Mouse (Mus musculus): ENCODE results near the gene A930018P22Rik.
"Not testable (repeated sequence)": the region's sequence is repeated elsewhere in the genome, so short reads cannot be mapped to it uniquely, and the experiment has no call there.

The A930018P22Rik gene

GRCm38 (mm10) chr2:104122505-104123378 is at the start of gene A930018P22Rik:
TSS of gene A930018P22Rik (plus strand) at chr2:104122769.
- DNase-seq (ENCODE audit: low spot score), result peak; percentile 98

DNA sequence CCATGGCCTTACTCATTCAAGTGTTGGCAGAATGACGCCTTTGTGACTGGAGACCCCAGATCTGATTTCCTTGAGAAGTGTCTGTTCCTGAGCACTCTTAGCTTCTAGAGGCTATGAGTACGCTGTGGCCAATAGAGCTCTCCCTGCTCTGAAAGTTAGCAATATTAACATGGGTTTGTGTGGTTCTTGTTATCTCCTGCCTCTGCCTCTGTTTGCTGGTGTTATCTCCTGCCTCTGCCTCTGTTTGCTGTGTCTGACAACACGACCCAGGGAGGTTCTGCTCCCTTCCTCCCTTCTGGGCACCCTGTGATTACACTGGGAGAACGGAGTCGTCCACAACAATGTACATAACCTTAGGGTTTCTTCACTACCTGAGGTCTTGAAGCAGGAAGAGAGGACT is 44.3 kb upstream of the A930018P22Rik start:
- not testable (repeated sequence) for DNase-seq (ENCODE audit: low spot score)

DNA sequence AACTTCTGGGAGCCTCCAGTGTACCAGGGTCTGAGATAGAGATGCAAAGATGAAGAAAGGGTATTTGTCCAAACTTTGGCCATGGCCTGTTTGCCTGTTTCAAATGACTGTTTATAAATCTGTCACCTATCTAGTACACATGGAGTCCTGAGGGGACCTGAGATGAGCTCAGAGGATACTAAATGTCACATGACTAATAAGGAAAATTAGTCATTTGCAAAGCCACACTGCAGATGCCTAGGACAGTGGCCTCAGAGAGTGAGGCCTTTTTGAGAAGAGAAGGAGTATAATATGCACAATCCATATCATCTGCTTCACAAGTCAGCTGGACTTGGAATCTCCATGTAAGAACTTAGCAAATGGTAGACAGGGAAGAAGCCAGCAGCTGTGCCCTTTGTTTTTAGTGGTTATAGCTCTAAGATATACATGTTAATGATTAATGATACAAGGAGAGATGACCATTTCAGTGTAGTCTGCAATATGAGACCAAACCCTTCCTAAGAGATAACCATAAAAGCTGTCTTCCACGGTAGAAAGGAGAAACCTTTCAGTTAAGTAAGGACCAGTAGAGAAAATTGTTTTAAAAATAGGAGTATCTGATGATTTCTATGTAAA is 41.0 kb upstream of the A930018P22Rik start:
- not testable (repeated sequence) for DNase-seq (ENCODE audit: low spot score)

GRCm38 (mm10) chr2:104082474-104082873 is 40.1 kb upstream of the A930018P22Rik start:
- DNase-seq (ENCODE audit: low spot score), result no peak

DNA sequence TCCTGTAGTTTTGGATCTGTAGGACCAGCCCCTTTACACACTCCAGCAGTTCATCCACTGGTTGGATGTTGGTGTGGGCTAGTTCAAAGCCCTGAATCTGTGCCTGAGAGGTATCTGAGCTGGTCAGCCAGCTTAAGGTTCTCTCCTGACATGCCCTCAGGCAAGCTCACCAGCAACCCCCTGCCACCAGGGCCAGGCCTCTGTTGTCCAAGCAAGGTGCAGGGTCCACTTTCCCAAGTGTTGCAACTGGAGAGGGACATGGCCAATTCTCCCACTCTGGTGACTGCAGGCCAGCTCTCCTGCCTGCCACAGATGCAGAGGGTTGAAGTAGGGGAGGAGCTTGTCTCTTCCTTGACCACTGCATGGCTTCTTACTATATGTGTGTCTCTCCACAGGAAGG is 38.5 kb upstream of the A930018P22Rik start:
- DNase-seq (ENCODE audit: low spot score), result not testable (repeated sequence)

GRCm38 (mm10) chr2:104087562-104087961 is 35.0 kb upstream of the A930018P22Rik start:
- DNase-seq (ENCODE audit: low spot score), result not testable (repeated sequence)

DNA sequence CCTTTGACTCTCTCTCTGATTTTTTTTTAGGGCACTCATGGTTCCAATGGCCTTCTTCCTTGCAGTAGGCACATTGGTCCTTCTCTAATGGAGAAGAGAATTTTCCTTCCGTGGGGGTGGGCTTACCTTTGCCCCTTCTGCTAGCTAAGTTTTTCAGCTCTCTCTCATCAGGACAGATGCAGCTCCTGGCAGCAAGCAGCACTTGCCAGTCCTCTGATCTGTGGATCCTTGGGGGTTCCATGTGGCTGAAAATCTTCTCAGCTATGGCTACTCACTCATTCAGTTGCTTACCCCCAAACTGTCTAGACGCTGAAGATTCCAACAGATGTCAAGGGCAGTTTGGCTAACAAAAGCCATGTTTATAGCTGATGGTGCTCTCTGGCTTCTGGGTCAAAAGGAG is 29.3 kb upstream of the A930018P22Rik start:
- no peak for DNase-seq (ENCODE audit: low spot score)

GRCm38 (mm10) chr2:104095741-104096213 is 26.8 kb upstream of the A930018P22Rik start, which contains the start of gene Cd59a:
TSS of gene Cd59a (plus strand) at chr2:104095801.
- peak; percentile 81 for DNase-seq (ENCODE audit: low spot score)

DNA sequence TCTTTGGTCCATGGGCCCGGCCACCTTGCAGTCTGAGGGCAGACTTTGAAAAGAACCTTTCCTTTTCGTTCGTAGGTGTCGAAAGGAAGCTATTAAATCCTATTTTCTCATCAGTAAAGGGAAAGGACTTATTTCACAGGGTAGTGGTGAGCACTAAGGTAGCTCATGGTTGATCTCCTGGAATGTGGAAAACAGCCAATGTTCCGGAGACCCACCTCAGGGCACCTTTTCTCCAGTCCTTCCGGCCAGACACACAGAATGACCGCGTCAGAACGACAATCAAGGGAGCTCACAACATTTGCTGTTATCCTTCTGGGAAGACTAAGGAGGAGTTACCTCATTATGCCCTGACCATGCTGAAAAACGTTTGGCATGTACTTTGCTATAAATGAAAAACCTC is 26.3 kb upstream of the A930018P22Rik start:
- DNase-seq (ENCODE audit: low spot score), result no peak

DNA sequence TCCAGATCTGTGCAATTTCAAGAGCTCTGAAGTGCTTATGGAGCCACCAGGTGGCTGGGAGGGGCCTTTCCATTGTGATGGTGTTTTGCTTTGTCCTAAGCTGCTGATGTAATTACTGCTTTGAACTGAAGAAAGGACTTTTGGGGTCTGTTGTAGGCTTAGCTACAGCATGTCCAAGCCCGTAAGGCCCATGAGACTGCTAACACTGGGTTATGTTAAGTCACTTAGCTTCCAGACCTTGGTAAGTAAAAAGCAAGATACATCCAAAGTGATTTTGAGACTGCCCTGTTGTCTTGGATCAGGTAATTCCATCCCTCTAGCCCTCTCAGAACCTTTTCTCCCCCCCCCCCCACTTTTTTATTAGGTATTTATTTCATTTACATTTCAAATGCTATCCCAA is 25.8 kb upstream of the A930018P22Rik start:
- DNase-seq (ENCODE audit: low spot score), result not testable (repeated sequence)

DNA sequence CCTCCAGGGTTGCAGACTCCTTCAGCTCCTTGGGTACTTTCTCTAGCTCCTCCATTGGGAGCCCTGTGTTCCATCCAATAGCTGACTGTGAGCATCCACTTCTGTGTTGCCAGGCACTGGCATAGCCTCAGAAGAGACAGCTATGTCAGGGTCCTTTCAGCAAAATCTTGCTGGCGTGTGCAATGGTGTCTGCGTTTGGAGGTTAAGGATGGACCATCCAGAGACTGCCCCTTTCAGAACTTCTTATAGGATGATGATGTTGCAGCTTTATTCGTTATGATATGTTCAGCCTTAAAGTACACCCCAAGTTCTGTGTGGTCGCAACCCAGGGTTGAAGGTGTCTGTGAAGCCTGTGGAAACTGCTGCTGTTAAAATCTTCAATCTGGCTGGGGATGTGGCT is 25.2 kb upstream of the A930018P22Rik start:
- not testable (repeated sequence) for DNase-seq (ENCODE audit: low spot score)

GRCm38 (mm10) chr2:104098529-104099230 is 23.9 kb upstream of the A930018P22Rik start:
- no peak for DNase-seq (ENCODE audit: low spot score)

DNA sequence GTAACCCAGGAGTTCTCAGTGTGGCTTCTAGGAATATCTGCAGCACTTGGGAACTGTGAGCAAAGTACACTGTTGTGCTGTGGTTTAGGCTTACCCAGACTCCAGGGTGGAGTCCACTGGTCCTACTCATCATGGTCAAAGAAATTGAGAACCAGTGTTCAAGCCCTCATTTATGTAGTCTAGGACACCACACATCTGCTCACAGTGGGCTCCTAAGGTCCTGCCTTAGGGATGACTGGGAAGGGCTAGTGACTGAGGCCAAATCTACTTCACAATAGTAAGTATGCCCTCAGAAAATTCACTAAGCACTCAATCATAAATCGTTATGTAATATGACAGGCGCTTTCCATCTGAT is 23.4 kb upstream of the A930018P22Rik start:
- DNase-seq (ENCODE audit: low spot score), result no peak

DNA sequence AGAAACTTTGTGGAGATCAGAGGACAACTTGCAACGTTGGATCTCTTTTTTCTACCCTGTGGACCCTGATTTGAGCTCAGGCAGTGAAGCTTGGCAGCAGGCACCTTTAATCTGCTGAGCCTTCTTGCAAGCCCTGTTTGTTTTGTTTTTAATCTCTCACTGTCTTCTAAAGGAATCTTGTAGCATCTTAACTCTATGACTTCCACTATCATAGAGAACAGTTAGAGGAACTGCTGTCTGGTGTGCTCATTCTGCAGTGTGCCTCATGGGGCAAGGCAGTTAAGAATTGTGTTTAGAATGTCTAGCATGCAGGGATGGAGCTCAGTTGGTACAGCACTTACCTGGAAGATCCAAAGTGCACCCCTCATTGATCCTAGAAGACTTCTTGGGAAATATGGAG is 22.6 kb upstream of the A930018P22Rik start:
- DNase-seq (ENCODE audit: low spot score), result no peak

DNA sequence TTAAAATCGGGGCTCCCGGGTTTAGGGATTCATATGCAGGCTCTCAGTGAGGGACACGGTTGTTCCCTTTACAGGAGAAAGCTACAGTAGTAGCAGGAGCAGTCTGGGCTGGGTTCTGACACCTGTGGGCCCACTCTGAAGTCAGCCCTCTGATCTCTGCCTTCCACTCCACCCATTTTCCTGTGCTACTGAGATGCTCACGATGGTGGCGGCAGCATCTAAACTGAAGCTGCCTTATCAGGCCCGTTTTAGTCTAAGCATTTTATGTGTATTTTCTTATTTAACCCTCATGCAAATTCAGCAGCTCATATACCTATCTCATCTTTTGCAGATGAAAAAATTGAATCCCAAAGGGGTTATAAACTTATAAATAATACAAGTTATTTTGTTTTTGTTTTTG is 17.8 kb upstream of the A930018P22Rik start:
- DNase-seq (ENCODE audit: low spot score), result no peak

DNA sequence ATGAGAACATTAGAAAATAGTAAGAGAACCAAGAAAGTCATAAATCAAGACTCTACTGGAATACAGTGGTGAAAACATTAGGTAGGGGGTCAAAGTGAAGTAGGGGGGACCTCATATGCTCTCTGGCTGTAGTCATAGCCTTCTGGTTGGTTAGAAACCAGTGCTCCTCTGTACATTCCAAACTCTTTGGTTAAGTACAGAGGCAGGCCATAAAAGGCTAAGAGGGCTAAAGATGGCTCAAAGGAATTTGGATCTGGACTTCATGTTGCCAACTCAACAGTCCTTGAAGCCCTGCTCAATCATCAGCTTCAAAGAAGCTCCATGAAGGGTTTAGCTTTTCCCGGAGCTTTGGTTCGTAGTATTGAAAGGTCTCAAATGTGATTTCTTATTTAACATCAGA is 13.5 kb upstream of the A930018P22Rik start:
- DNase-seq (ENCODE audit: low spot score), result not testable (repeated sequence)

DNA sequence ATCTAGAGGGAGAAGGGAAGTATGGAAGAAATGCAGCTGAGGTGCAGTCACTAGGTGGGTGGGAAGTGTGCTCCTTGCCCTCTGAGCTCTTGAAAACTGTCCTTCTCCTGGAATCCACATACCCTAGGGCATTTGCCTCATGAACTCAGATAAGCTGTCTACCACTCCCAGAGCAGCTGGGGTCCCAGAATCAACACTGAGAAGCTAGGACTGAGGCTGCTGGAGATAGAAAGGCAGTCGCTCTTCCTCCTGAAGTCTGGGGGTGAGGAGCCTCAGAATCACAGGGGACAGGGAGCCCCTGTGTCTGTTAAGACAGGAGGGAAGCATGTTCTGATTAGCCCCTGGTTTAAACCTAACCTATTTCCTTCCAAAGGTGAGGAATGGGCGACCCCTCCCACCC is 13.0 kb upstream of the A930018P22Rik start:
- no peak for DNase-seq (ENCODE audit: low spot score)

- DNase-seq (ENCODE audit: low spot score), result no peak
Observed at GRCm38 (mm10) chr2:104110031-104110430, 12.5 kb upstream of the A930018P22Rik start.

DNA sequence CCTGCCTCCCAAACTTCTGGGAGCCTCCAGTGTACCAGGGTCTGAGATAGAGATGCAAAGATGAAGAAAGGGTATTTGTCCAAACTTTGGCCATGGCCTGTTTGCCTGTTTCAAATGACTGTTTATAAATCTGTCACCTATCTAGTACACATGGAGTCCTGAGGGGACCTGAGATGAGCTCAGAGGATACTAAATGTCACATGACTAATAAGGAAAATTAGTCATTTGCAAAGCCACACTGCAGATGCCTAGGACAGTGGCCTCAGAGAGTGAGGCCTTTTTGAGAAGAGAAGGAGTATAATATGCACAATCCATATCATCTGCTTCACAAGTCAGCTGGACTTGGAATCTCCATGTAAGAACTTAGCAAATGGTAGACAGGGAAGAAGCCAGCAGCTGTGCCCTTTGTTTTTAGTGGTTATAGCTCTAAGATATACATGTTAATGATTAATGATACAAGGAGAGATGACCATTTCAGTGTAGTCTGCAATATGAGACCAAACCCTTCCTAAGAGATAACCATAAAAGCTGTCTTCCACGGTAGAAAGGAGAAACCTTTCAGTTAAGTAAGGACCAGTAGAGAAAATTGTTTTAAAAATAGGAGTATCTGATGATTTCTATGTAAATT is 11.3 kb upstream of the A930018P22Rik start:
- DNase-seq (ENCODE audit: low spot score), result not testable (repeated sequence)

- not testable (repeated sequence) for DNase-seq (ENCODE audit: low spot score)
Observed at GRCm38 (mm10) chr2:104113563-104113962, 9.0 kb upstream of the A930018P22Rik start.

GRCm38 (mm10) chr2:104114898-104115297 is 7.7 kb upstream of the A930018P22Rik start:
- DNase-seq (ENCODE audit: low spot score), result no peak

DNA sequence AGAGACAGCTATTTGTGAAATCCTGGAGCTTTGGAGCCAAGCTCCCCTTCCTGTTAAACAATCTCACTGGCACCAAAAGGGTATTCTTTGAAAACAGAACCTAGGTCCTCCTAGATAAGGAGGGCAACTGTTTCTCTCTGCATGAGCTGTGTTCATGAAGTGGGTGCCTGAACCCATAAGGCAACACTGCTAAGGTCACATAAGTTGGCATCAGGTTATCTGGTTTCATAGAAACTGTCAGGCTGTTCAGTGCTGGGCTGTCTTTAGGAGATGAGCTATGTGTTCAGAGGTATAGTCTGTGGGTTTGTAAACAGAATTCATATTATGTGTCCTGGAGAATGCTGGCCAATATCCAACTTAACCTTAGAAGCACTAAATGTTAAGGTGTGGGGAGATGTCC is 5.4 kb upstream of the A930018P22Rik start:
- not testable (repeated sequence) for DNase-seq (ENCODE audit: low spot score)

All from spleen, adult 12 weeks (tissue).